Mouse (Mus musculus): ENCODE measurements around the gene Fam193a.

DNA sequence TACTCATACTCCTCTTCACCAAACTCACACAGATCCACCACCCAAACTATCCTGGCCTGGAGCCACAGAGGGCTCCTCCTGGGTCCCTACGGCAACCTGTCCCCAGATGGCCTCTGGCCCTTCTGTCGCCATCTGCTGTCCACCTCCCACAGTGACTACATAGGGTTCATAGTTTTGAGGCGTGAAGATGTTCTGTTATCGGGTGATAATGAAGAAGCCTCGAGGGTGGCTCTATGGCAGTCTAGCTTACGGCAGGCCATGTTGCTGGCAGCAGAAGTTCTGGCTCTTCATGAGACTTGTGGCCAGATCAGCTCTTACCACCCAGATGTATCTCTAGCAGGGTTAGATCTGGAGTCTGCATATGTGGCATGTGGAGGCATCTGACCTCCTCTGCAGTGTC lies 133.1 kb downstream of the Fam193a start:
- no peak for TF ChIP-seq CTCF (IDR thresholded peaks at IDR 0.05; ENCODE audit: borderline replicate concordance, control insufficient read depth, extremely low read depth, insufficient read depth, low read length, poor library complexity)
- no peak for TF ChIP-seq POLR2A (IDR thresholded peaks at IDR 0.05; ENCODE audit: control insufficient read depth, extremely low read depth, insufficient read depth, low read length, poor library complexity)

Data from thymus, adult 2 months (tissue).